Mouse (Mus musculus) MEL (cell line): ENCODE measurements around the gene Pakap. TPM values are rescaled to one million over a fixed set of nuclear protein-coding genes. Genes with fewer than 3 reads are reported as not detected.

Experiments used
- DNase-seq: peaks from one replicate; pipeline ENCODE4 v3.0.0; 2011; ENCODE audit warnings: low read depth, low spot score
- H3K27ac ChIP-seq: 2 replicates; pipeline ENCODE4 v1.5.1; 2012; ENCODE audit warnings: low read depth, mild to moderate bottlenecking, control low read depth, low read length, moderate library complexity; ENCODE audit not compliant: control insufficient read depth
- H3K27me3 ChIP-seq, 2 experiments: fragments of 150-350 bp in 1 of 2; sonication (generic) in 1 of 2; 2 replicates each; pipeline ENCODE4 v1.6.1; 2012; ENCODE audit warnings: low read length in 2 of 2, mild to moderate bottlenecking in 2 of 2, improper control_type of control experiment in 1 of 2, moderate library complexity in 1 of 2; ENCODE audit not compliant: insufficient read depth in 2 of 2, control insufficient read depth in 1 of 2
- H3K36me3 ChIP-seq, 2 experiments: 2 replicates each; pipeline ENCODE4 v1.6.1; 2012 to 2014; ENCODE audit warnings: low read length in 2 of 2, improper control_type of control experiment in 1 of 2, inconsistent platforms in 1 of 2, mild to moderate bottlenecking in 1 of 2; ENCODE audit not compliant: insufficient read depth in 2 of 2, control insufficient read depth in 1 of 2
- H3K4me1 ChIP-seq, 2 experiments: fragments of 150-350 bp in 1 of 2; sonication (generic) in 1 of 2; 2 replicates each; pipeline ENCODE4 v1.6.1; 2012; ENCODE audit warnings: low read length in 2 of 2, improper control_type of control experiment in 1 of 2, mild to moderate bottlenecking in 1 of 2; ENCODE audit not compliant: insufficient read depth in 2 of 2, control insufficient read depth in 1 of 2
- H3K4me3 ChIP-seq, 2 experiments: fragments of 150-350 bp in 1 of 2; sonication (generic) in 1 of 2; 2 replicates each; pipeline ENCODE4 v1.5.1; 2012; ENCODE audit warnings: low read depth in 2 of 2, low read length in 2 of 2, mild to moderate bottlenecking in 2 of 2, moderate library complexity in 2 of 2, control low read depth in 1 of 2, improper control_type of control experiment in 1 of 2; ENCODE audit not compliant: control insufficient read depth in 1 of 2, insufficient read depth in 1 of 2
- H3K79me2 ChIP-seq: 2 replicates; pipeline ENCODE4 v1.6.1; 2012; ENCODE audit warnings: mild to moderate bottlenecking, low read length, moderate library complexity; ENCODE audit not compliant: control insufficient read depth, poor library complexity, insufficient read depth
- H3K9ac ChIP-seq: 2 replicates; pipeline ENCODE4 v1.6.1; 2012; ENCODE audit warnings: low read depth, mild to moderate bottlenecking, control low read depth, low read length, moderate library complexity; ENCODE audit not compliant: control insufficient read depth, poor library complexity, severe bottlenecking
- H3K9me3 ChIP-seq: fragments of 150-350 bp; sonication (generic); replicated peaks from 2 replicates; pipeline ENCODE4 v1.6.1; 2012; ENCODE audit warnings: mild to moderate bottlenecking, low read length, improper control_type of control experiment, moderate library complexity; ENCODE audit not compliant: insufficient read depth
- BHLHE40 ChIP-seq: IDR thresholded peaks from 2 replicates; pipeline ENCODE4 v1.6.1; 2012; ENCODE audit warnings: low read depth, mild to moderate bottlenecking, inconsistent platforms, low read length, improper control_type of control experiment, borderline replicate concordance
- E2F4 ChIP-seq: IDR thresholded peaks from 2 replicates; pipeline ENCODE4 v1.6.1; 2011; ENCODE audit warnings: low read depth, low read length, improper control_type of control experiment, borderline replicate concordance
- ELF1 ChIP-seq: IDR thresholded peaks from 2 replicates; pipeline ENCODE4 v1.6.1; 2014; ENCODE audit warnings: low read depth, mild to moderate bottlenecking, inconsistent platforms, low read length, improper control_type of control experiment, moderate library complexity
- ETS1 ChIP-seq: IDR thresholded peaks from 2 replicates; pipeline ENCODE4 v1.6.1; 2012; ENCODE audit warnings: low read depth, mild to moderate bottlenecking, inconsistent platforms, low read length, improper control_type of control experiment, moderate library complexity
- JUND ChIP-seq: IDR thresholded peaks from 2 replicates; pipeline ENCODE4 v1.6.1; 2011; ENCODE audit warnings: low read depth, mild to moderate bottlenecking, improper control_type of control experiment, low read length
- KAT2A ChIP-seq: conservative IDR thresholded peaks from 2 replicates; pipeline ENCODE4 v1.6.1; 2012; ENCODE audit warnings: low read depth, low read length, improper control_type of control experiment, inconsistent platforms
- MAZ ChIP-seq: IDR thresholded peaks from 2 replicates; pipeline ENCODE4 v1.6.1; 2012; ENCODE audit warnings: low read depth, mild to moderate bottlenecking, inconsistent platforms, low read length, improper control_type of control experiment
- POLR2AphosphoS2 ChIP-seq: IDR thresholded peaks from 2 replicates; pipeline ENCODE4 v1.6.1; 2011; ENCODE audit warnings: low read length, improper control_type of control experiment
- RAD21 ChIP-seq: IDR thresholded peaks from 2 replicates; pipeline ENCODE4 v1.6.1; 2011; ENCODE audit warnings: mild to moderate bottlenecking, low read depth, low read length, improper control_type of control experiment
- RCOR1 ChIP-seq: IDR thresholded peaks from 2 replicates; pipeline ENCODE4 v1.6.1; 2012; ENCODE audit warnings: low read depth, mild to moderate bottlenecking, inconsistent platforms, low read length, improper control_type of control experiment
- TCF12 ChIP-seq: IDR thresholded peaks from 2 replicates; pipeline ENCODE4 v1.6.1; 2014; ENCODE audit warnings: low read depth, mild to moderate bottlenecking, inconsistent platforms, low read length, improper control_type of control experiment, moderate library complexity
- UBTF ChIP-seq: IDR thresholded peaks from 2 replicates; pipeline ENCODE4 v1.6.1; 2012; ENCODE audit warnings: low read depth, mild to moderate bottlenecking, inconsistent platforms, low read length, improper control_type of control experiment, moderate library complexity, borderline replicate concordance; ENCODE audit not compliant: insufficient read depth
- USF1 ChIP-seq: IDR thresholded peaks from 2 replicates; pipeline ENCODE4 v1.6.1; 2014; ENCODE audit warnings: low read depth, mild to moderate bottlenecking, inconsistent platforms, low read length, improper control_type of control experiment, moderate library complexity
- USF2 ChIP-seq, 2 experiments: IDR thresholded peaks; 2 replicates each; pipeline ENCODE4 v1.6.1; 2011 to 2012; ENCODE audit warnings: improper control_type of control experiment in 2 of 2, low read length in 2 of 2, borderline replicate concordance in 1 of 2, inconsistent platforms in 1 of 2, low read depth in 1 of 2, mild to moderate bottlenecking in 1 of 2; ENCODE audit not compliant: insufficient read depth in 1 of 2
- ZC3H11A ChIP-seq: IDR thresholded peaks from 2 replicates; pipeline ENCODE4 v1.6.1; 2012; ENCODE audit warnings: low read depth, mild to moderate bottlenecking, inconsistent platforms, low read length, improper control_type of control experiment
- ZMIZ1 ChIP-seq: IDR thresholded peaks from 2 replicates; pipeline ENCODE4 v1.6.1; 2012; ENCODE audit warnings: low read depth, mild to moderate bottlenecking, inconsistent platforms, low read length, improper control_type of control experiment, moderate library complexity
- polyA plus RNA-seq, 2 experiments: library from polyadenylated mRNA; stranded (reverse) in 1 of 2; unstranded in 1 of 2; fragments of >175 nt in 1 of 2; fragments of >200 nt in 1 of 2; gene quantifications; 2 replicates each; pipeline versions ENCODE4 v1.2.1 to v1.2.4; 2012; ENCODE audit warnings: low replicate concordance in 2 of 2, low read depth in 1 of 2; ENCODE audit not compliant: insufficient read length in 2 of 2, insufficient read depth in 1 of 2, missing spikeins in 1 of 2
- total RNA-seq: library from RNA; depleted of rRNA; stranded (reverse); fragments of 300-350 nt; gene quantifications from 2 replicates; pipeline ENCODE4 v1.2.3, GENCODE M21; 2012

The Pakap gene
- total and polyA plus RNA-seq, 3 experiments = not detected

DNA sequence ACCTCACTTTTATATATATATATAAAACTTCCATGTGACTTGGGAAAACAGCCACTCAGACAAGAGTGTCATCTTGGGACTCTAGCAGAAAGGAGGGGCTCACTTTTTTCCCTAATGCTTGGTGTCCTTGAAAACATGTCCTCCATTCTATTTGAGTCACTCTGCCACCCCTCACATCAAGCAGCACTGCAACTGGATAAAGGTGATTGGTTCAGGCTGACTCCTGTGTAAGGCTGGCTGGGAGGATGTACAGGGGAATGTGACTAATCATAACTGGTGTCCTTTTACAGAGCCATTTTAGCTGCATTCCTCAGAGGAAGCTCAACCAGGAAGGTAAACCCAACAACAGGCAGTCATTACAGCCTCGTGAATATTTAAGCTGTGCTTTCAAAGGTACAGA lies 67.0 kb downstream of the Pakap start (continued):
- no peak for TF ChIP-seq USF1

DNA sequence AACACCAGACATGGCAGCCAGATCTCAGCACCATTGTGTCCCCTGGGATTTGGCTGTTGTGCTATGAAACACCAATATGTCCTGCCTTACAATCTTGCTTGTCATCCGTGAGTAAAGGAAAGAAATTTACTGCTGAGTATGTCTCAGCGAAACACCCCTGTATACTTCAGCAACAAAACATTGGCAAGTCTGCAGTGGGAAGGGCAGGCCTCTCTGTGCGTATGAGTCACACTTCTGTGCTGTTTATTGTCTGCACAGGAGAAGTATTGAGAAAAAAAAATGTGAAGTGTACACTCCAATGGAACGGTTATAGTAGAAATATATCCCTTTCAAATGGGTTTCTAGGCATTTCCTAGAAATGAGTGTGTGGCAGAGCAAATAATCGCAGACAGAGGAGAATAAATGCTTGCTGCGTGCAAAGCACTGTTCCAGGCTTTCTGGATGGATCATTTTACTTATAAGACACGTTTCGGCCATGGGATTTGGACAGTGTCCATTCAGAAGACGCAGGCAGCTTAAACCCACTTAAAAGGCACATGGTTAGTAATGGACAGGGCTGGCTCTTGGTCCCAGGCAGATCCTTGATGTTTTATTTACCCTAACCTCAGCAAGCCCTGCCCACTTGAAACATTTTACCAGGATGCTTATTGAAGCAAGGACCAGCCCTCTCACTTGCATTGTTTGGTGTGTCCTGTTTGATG lies 69.0 kb downstream of the Pakap start:
- Histone ChIP-seq H3K4me1 (no peaks in the 10 kb centered on the region), H3K79me2 (no peaks in the 10 kb centered on the region), H3K9ac (no peak overlapping the region), H3K36me3 (no peaks in the 10 kb centered on the region), H3K27me3 (no peaks in the 10 kb centered on the region), H3K27ac (no peak overlapping the region), H3K9me3 (no peaks in the 10 kb centered on the region), H3K4me3 (no peak overlapping the region)
- no peak for DNase-seq
- no peak for TF ChIP-seq E2F4
- TF ChIP-seq POLR2AphosphoS2 = no peak

DNA sequence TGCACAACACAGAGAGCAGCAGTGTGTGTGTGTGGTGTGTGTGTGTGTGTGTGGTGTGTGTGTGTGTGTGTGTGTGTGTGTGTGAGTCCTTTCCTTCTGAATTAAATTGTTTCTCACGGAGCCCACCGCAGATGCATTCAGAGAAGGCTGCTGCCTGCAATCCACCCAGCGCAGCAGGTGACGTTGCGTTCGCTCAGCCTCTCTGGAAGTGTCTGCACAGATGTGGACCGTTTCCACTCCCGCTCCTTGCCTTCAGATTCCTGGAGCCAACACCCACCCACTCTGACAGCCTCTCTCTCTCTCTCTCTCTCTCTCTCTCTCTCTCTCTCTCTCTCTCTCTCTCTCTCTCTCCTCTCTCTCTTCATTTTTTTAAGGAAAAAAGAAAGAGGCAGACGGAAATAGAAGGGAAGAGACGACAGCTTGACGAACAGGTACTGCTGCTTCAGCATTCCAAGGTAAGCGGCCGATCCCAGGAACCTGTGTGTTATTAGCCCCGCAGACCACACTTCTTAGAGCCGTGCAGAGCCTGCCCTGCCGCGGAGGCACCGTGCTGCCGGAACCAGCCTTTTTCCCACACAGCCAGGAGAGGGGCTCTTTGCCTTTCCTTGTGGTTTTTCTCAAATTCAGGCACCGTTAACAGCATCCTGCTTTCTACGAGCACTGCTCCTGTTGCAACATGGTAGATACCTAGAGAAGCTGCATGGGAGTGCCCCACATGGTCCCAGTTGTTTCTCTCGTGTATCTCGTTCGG lies 69.8 kb downstream of the Pakap start:
- DNase-seq = no peak
- Histone ChIP-seq H3K79me2 (no peaks in the 10 kb centered on the region), H3K4me1 (no peaks in the 10 kb centered on the region), H3K27me3 (no peaks in the 10 kb centered on the region), H3K9ac (no peak overlapping the region), H3K36me3 (no peaks in the 10 kb centered on the region), H3K4me3 (no peak overlapping the region)
- TF ChIP-seq ETS1 (no peak), USF2 (IDR thresholded peaks at IDR 0.05; ENCODE audit: borderline replicate concordance in 1 of 2, insufficient read depth in 1 of 2, low read depth in 1 of 2, low read length in 2 of 2) (no peak), POLR2AphosphoS2 (no peak), KAT2A (no peak), RCOR1 (no peak), TCF12 (no peak), ZC3H11A (no peak), RAD21 (no peak)
- TF ChIP-seq, all 39 proteins: peak for 0
- no peak overlapping the region for H3K27ac ChIP-seq
- H3K9me3 ChIP-seq = no peaks in the 10 kb centered on the region

DNA sequence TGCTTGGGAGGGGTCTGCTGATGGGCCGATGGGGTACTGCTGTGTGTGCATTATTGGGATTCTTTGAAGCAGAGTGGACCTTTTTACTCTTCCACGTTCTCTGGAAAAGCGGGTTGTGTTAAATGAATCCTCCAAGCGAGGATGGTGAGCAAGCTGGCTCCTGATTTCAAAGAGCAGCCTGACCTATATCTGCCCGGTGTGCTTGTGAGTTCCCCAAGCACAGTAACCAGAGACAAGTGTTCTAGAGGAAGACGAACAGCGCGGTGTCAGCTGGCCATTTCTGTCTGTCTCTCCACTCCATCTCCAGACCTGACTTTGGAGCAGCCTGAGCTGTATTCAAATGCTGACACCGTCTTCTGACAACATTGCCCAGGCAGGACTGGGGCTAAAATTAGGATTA lies 71.0 kb downstream of the Pakap start:
- Histone ChIP-seq H3K9me3 (no peaks in the 10 kb centered on the region), H3K4me1 (no peaks in the 10 kb centered on the region), H3K9ac (no peak overlapping the region), H3K27me3 (no peaks in the 10 kb centered on the region), H3K36me3 (no peaks in the 10 kb centered on the region), H3K27ac (no peak overlapping the region), H3K79me2 (no peaks in the 10 kb centered on the region), H3K4me3 (no peak overlapping the region)
- no peak for DNase-seq
- TF ChIP-seq BHLHE40 = no peak
- no peak for TF ChIP-seq ELF1
- TF ChIP-seq KAT2A = no peak
- TF ChIP-seq USF2 (IDR thresholded peaks at IDR 0.05; ENCODE audit: borderline replicate concordance in 1 of 2, insufficient read depth in 1 of 2, low read depth in 1 of 2, low read length in 2 of 2) = no peak
- TF ChIP-seq UBTF = no peak
- TF ChIP-seq ZMIZ1 = no peak
- no peak for TF ChIP-seq MAZ
- TF ChIP-seq JUND = no peak
